In the genomic region with DNA sequence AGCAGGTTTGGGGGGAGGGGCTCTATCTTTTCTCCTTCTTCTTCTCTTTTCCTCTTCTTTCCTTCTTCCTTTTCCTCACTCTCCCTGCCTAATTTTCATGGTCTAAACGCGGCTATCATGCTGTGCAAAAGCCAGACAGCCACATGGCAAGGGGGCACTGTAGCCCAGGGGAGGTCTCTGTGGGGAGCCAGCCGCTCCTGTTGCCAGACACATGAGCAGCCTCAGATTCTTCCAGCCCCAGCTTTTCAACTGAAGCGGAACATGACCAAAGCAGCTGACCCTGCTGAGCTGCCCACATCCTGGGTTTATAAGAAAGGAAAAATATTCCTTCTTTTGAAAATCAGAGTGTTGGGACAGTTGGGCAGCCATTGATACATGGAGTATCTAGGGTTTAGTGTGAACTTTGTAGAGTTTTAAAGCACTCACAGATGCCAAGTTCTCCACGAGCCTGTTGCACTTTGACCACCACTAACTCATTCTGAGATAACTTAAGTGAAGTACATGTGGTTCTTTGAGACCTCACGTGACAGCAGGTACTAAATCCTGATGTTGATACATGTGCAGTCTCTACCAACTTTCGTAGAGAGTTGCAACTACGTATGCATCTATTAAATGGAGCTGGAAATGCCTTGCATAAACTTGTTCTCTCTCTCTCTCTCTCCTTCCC, we compare ENCODE assay signal across 20 mouse cellular contexts. TPM values are rescaled to one million over a fixed set of nuclear protein-coding genes. Genes with fewer than 3 reads are reported as not detected.
A peak's percentile ranks its signal among the peaks of the same experiment; 100 is the strongest.
DNase-seq lines count a peak whose midpoint lies in the region; TF ChIP-seq lines count a peak whose summit lies in the region.
"Had no signal": no experiment of that assay in that cellular context is flagged by ENCODE, and none has a peak within 500 bp of the region (broad histone marks: within the 10 kb centered on the region; RNA-seq: fewer than 3 reads in every experiment).

No protein-coding gene starts in this region.

- TF ChIP-seq CTCF in cerebellum, adult 2 months (IDR thresholded peaks at IDR 0.05; ENCODE audit: borderline replicate concordance, insufficient read depth, low read depth, low read length): no peak

- H3K27ac ChIP-seq in cerebellum, adult 2 months (ENCODE audit: insufficient read depth, low read length): no peak overlapping the region
- H3K27ac ChIP-seq: embryonic facial prominence, embryonic 13.5 days; hindbrain, postnatal 0 days; limb, embryonic 10.5 days; stomach, postnatal 0 days had no signal

- no peak overlapping the region for H3K4me3 ChIP-seq in cerebellum, adult 2 months (replicated peaks; ENCODE audit: insufficient read depth, low read depth, low read length)
- H3K4me3 ChIP-seq: embryonic facial prominence, embryonic 13.5 days; limb, embryonic 10.5 days had no signal

- H3K27me3 ChIP-seq in cerebellum, adult 2 months (ENCODE audit: control insufficient read depth, insufficient read depth, low read length): no peaks in the 10 kb centered on the region
- H3K27me3 ChIP-seq: embryonic facial prominence, embryonic 13.5 days had no signal

- TF ChIP-seq POLR2A in cerebellum, adult 2 months (IDR thresholded peaks at IDR 0.05; ENCODE audit: borderline replicate concordance, insufficient read depth, low read length): no peak

- peaks cover 19% of the 10 kb centered on the region for H3K4me1 ChIP-seq in cerebellum, adult 2 months (ENCODE audit: control insufficient read depth, insufficient read depth, low read length)
- H3K4me1 ChIP-seq: embryonic facial prominence, embryonic 13.5 days had no signal

- WGBS in cerebellum, adult 2 months: 77% methylated on average over 8 of the region's 8 CpGs

- peak; percentile 36 to 58 for DNase-seq in cerebellum, postnatal 14 days
- no peak for DNase-seq in cerebellum, adult 2 months
- DNase-seq in Muller cell, postnatal 12 days (ENCODE audit: inconsistent ontology term): peak; percentile 49
- DNase-seq in kidney, adult 9 months: peak; percentile 76
- peak; percentile 17 to 25 for DNase-seq in kidney, postnatal 4 days
- no peak for DNase-seq in lung, postnatal 14 days
- DNase-seq in adrenal gland, adult (ENCODE audit: inconsistent age in 2 of 2, low spot score in 1 of 2): no peak
- DNase-seq: cerebellum, adult 18-20 months; gastrocnemius, postnatal 10 days; heart, adult 18-20 months; lung, adult 18-20 months; lung, postnatal 36 days; right cerebral cortex, postnatal 25 days had no signal

RNA-seq across cellular contexts. Expression of a gene that starts 46.3 kb away (rescaled TPM):
- polyA plus RNA-seq in cerebellum, adult 2 months (2012; rRNA removed): 5.4 and 6.8 TPM in 2 replicates
- polyA plus RNA-seq: G1E; limb, embryonic 10.5 days; liver, adult 2 months; thymus, postnatal 0 days had no signal

Comparison
In these comparisons a context has a peak if more than half of its experiments do, and no peak if none do; other contexts are left out.
1. DNase-seq: peak in cerebellum, postnatal 14 days (2 of 2), Muller cell, postnatal 12 days (single experiment), kidney, adult 9 months (single experiment) and kidney, postnatal 4 days (2 of 2); none in cerebellum, adult 2 months (0 of 2), lung, postnatal 14 days (single experiment) and adrenal gland, adult (0 of 2).